Mouse (Mus musculus) CD8-positive naive resting alpha-beta T cell, adult 57 days (primary cell): ENCODE results near the gene Il17a. TPM values are rescaled to one million over a fixed set of nuclear protein-coding genes. Genes with fewer than 3 reads are reported as not detected.

Experiments
- total RNA-seq: library from RNA; stranded (reverse); gene quantifications from one replicate; pipeline ENCODE4 v1.2.4, GENCODE M21; 2023

Il17a gene
- not detected for total RNA-seq

DNA sequence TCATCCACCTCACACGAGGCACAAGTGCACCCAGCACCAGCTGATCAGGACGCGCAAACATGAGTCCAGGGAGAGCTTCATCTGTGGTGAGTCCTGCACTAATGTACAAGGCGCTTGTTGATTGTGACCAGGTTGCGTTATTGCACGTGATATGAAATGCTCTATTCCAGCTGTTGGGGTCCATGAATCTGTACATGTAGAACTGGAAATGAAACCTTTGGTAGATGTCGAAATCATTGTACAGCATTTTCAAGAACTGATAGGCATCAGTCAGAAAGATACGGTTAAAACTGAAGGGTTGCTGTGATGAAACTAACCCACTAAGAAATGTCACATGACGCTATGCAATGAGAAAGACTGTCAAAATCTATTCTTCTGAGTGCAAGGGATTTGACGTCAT is at the start of gene Il17a:
Il17a (plus strand) TSS at position 3 of the 400 bp plus-strand sequence.

Other genes with a start within 250 kb of the Il17a start
- not detected for gene Pkhd1, start 112.8 kb upstream of the Il17a start, total RNA-seq
- 3.2 TPM for gene Il17f, start 59.7 kb downstream of the Il17a start, total RNA-seq
- 54.3 TPM for gene Mcm3, start 89.4 kb downstream of the Il17a start, total RNA-seq
- gene Paqr8, start 159.7 kb downstream of the Il17a start, total RNA-seq: 3.4 TPM
- gene Efhc1, start 220.7 kb downstream of the Il17a start, total RNA-seq: 1.4 TPM